Mouse (Mus musculus): Measurements from ENCODE around the gene Kmt5c. TPM values are rescaled to one million over a fixed set of nuclear protein-coding genes. Genes with fewer than 3 reads are reported as not detected.

The Kmt5c gene
- total RNA-seq (2014; rRNA removed), result 36.8 and 59.1 TPM in 2 replicates
- 32.3 and 35.1 TPM in 2 replicates for polyA plus RNA-seq (2015; fragmentation: Nextera tagmentation; extraction: Ambion mirVana)

DNA sequence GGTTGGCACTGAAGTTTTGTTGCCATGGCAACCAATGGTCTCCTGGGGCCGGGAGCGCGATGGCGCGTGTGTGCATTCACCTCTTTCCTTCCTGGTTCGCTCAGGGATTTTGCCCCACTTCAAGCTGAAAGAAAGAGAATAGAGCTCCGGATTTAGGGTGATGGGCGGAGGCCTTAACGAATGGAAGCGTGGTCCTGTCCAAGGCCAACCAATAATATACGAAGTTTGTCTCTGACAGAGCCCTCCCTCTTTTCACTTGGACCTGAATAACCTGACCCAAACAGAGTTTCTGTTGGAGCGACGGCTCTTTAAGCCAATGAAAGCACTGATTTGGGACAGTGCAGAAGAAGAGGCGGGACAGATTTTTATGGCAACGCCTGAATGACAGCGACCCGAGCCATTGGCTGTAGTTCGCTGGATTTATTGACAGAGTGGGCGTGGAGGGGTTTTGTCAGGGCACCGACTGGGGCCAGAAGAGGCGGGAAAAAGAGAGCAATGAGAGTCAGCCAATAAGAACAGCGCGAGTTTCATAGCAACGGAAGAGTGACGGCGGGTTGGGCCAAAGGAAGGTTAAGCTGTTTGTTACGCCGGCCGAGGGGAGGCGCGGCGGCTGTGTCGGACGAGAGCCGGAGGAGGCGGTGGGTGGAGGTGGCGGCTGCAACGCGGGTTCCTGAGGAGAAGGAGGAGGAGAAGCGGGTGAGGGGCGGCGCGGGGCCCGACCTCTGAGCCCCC, at the start of gene Kmt5c:
Gene Kmt5c, plus strand, starts transcription at position 572 of the 732 bp plus-strand sequence.
- Histone ChIP-seq H3K9me3 (ENCODE audit: low read length) (no peaks in the 10 kb centered on the region), H3K4me3 (ENCODE audit: low read depth, low read length) (peak within 1 kb of the TSS; percentile 63), H3K27me3 (ENCODE audit: insufficient read depth, low read length) (no peaks in the 10 kb centered on the region), H3K4me2 (ENCODE audit: low read depth) (peak within 1 kb of the TSS; percentile 71), H3K36me3 (ENCODE audit: insufficient read depth) (0 out of 2 replicates have a peak, but pooled peaks cover 4% of the 10 kb centered on the region), H3K9ac (peak within 1 kb of the TSS; percentile 76), H3K27ac (ENCODE audit: low read depth, low read length) (peak within 1 kb of the TSS; percentile 89), H3K4me1 (ENCODE audit: insufficient read depth) (peaks cover 13% of the 10 kb centered on the region)
- DNase-seq, result peak; percentile 100
- peak; percentile 95 for ATAC-seq
- under 1% methylated on average over 42 of the region's 44 CpGs for WGBS
- peak; percentile 57 for TF ChIP-seq CTCF (IDR thresholded peaks at IDR 0.05; ENCODE audit: low read depth)

DNA sequence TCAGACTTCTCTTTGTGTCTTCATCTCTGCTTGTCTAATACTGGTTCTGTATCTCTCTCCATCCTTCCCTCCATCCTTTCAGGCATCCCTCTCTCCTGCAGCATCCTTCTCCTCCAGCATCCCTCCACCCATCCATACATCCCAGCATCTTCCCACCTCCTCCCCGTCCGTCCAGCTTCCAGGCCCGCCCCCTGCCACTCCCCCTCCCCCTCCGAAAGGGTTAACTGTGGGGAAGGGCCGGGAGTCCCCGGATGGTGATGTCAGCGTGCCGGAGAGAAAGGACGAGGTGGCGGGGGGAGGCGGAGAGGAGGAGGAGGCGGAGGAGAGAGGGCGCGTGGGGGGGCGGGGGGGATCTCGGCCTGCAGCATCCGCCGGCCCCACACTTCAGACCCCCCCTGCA, 49.5 kb upstream of the Kmt5c start, which contains the start of gene Brsk1:
Gene Brsk1, plus strand, starts transcription at position 218 of the 400 bp plus-strand sequence.
- WGBS, result 1% methylated on average over 9 of the region's 18 CpGs
- peak within 1 kb of the TSS; percentile 69 for H3K4me2 ChIP-seq (ENCODE audit: low read depth)
- H3K36me3 ChIP-seq (ENCODE audit: insufficient read depth), result peaks cover 23% of the 10 kb centered on the region
- H3K9me3 ChIP-seq (ENCODE audit: low read length), result no peaks in the 10 kb centered on the region
- DNase-seq, result peak; percentile 95
- peak within 1 kb of the TSS; percentile 100 for H3K4me3 ChIP-seq (ENCODE audit: low read depth, low read length)
- ATAC-seq, result peak; percentile 93
- peak within 1 kb of the TSS; percentile 100 for H3K9ac ChIP-seq
- H3K4me1 ChIP-seq (ENCODE audit: insufficient read depth), result 0 out of 2 replicates have a peak, but pooled peaks cover under 1% of the 10 kb centered on the region
- peak within 1 kb of the TSS; percentile 95 for H3K27ac ChIP-seq (ENCODE audit: low read depth, low read length)
- TF ChIP-seq CTCF (IDR thresholded peaks at IDR 0.05; ENCODE audit: low read depth), result no peak
- no peaks in the 10 kb centered on the region for H3K27me3 ChIP-seq (ENCODE audit: insufficient read depth, low read length)

DNA sequence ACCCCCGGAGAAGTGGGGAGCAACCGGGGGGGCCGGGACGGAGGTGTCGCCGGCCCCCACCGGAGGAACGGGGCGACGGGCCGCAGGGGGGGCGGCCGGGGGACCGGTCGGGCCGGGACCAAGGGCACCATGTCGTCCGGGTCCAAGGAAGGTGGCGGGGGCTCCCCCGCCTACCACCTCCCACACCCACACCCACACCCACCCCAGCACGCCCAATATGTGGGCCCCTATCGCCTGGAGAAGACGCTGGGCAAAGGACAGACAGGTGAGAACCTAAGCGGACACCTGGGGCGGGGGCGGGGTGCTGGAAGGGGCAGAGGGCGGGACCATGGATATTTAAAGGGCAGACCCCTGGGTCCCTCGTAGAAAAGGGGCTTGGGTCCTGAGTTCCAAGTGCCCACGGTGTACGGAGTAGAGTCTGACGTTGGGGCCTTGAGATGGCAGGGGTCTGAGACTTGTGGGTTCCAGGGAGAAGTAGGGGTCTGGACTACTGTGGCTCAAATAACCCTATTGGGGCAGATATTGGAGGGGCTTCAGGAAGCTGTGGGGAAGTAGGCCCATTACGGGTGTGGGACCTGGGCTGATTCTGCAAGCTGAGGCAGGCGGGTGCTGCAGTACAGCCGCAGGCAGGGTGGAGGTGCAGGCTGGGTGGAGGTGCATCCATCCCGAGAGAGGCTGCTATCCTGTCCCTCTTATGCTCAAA, 48.8 kb upstream of the Kmt5c start:
- ATAC-seq (peak; percentile 47), DNase-seq (peak; percentile 47)
- H3K4me2 ChIP-seq (ENCODE audit: low read depth), result peak overlapping the region; percentile 69
- no peak for TF ChIP-seq CTCF (IDR thresholded peaks at IDR 0.05; ENCODE audit: low read depth)
- H3K4me1 ChIP-seq (ENCODE audit: insufficient read depth), result no peaks in the 10 kb centered on the region
- peak overlapping the region; percentile 100 for H3K9ac ChIP-seq
- no peaks in the 10 kb centered on the region for H3K9me3 ChIP-seq (ENCODE audit: low read length)
- 2% methylated on average over 31 of the region's 35 CpGs for WGBS
- no peaks in the 10 kb centered on the region for H3K27me3 ChIP-seq (ENCODE audit: insufficient read depth, low read length)
- peak overlapping the region; percentile 100 for H3K4me3 ChIP-seq (ENCODE audit: low read depth, low read length)
- peaks cover 29% of the 10 kb centered on the region for H3K36me3 ChIP-seq (ENCODE audit: insufficient read depth)
- H3K27ac ChIP-seq (ENCODE audit: low read depth, low read length), result peak overlapping the region; percentile 95

DNA sequence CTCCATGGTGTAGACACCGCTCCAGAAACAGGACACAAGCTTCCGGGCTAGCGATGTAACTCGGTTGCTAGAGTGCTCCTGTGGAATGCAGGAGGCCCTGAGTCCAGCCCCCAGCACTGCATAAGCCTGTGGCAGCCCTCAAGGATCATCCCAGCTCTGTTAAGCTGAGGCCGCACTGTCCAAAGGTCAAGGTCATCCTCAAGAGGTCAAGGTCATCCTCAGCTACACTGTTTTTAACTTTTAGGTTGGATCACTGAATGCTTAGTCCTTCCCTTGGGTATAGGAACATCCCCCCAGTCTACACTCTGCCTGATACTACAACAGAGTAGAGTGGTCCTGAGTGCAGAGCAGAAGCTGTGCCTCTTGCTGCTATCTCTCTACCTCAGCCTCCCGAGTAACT, 46.9 kb upstream of the Kmt5c start:
- 92% methylated on average over 6 of the region's 6 CpGs for WGBS

DNA sequence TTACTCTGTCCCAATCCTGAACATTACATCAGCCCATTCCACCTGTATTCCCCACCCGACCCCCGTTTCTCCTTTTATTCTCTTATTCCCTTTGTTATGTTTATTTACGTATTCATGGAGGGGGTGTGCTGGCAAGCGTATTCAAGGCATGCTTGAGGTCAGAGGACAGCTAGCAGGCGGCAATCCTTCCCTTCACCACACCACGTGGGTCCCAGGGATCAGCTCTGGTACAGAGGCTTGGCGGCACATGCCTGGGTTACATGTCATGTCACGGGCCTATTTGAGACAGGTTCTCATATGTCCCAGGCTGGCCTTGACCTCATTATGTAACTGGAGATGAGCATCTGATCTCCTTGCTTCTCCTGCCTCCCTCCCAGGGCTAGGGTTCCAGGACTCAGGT, 37.6 kb upstream of the Kmt5c start:
- Histone ChIP-seq H3K36me3 (ENCODE audit: insufficient read depth) (peaks cover 85% of the 10 kb centered on the region), H3K27me3 (ENCODE audit: insufficient read depth, low read length) (no peaks in the 10 kb centered on the region), H3K4me1 (ENCODE audit: insufficient read depth) (no peaks in the 10 kb centered on the region), H3K9ac (no peak overlapping the region), H3K4me2 (ENCODE audit: low read depth) (no peak overlapping the region), H3K9me3 (ENCODE audit: low read length) (no peaks in the 10 kb centered on the region), H3K4me3 (ENCODE audit: low read depth, low read length) (no peak overlapping the region), H3K27ac (ENCODE audit: low read depth, low read length) (no peak overlapping the region)
- no peak for ATAC-seq
- DNase-seq, result no peak
- 38% methylated on average over 8 of the region's 8 CpGs for WGBS
- no peak for TF ChIP-seq CTCF (IDR thresholded peaks at IDR 0.05; ENCODE audit: low read depth)

More for the DNA sequence above, 46.9 kb upstream of the Kmt5c start:
- Histone ChIP-seq H3K27me3 (ENCODE audit: insufficient read depth, low read length) (no peaks in the 10 kb centered on the region), H3K4me3 (ENCODE audit: low read depth, low read length) (no peak overlapping the region), H3K9me3 (ENCODE audit: low read length) (no peaks in the 10 kb centered on the region), H3K9ac (no peak overlapping the region), H3K4me1 (ENCODE audit: insufficient read depth) (no peaks in the 10 kb centered on the region), H3K36me3 (ENCODE audit: insufficient read depth) (peaks cover 46% of the 10 kb centered on the region), H3K4me2 (ENCODE audit: low read depth) (no peak overlapping the region), H3K27ac (ENCODE audit: low read depth, low read length) (no peak overlapping the region)
- no peak for DNase-seq
- TF ChIP-seq CTCF (IDR thresholded peaks at IDR 0.05; ENCODE audit: low read depth), result no peak
- ATAC-seq, result no peak

DNA sequence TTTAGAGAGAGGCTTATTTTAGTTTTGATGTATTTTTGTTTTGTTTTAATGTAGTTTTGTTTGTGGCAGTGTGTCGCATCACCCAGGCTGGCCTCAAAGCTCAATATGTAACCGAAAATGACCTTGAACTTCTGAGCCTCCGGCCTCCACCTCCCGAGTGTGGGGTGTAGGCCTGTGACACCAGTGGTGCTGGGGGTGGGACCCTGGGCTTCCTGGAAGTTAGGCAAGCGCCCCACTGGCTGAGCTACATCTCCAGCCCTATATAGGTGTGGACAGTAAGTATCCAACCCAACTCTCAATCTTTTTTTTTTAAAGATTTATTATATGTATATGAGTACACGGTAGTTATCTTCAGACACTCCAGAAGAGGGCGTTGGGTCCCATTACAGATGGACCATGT, 36.7 kb upstream of the Kmt5c start:
- no peaks in the 10 kb centered on the region for H3K27me3 ChIP-seq (ENCODE audit: insufficient read depth, low read length)
- no peak overlapping the region for H3K9ac ChIP-seq
- H3K4me3 ChIP-seq (ENCODE audit: low read depth, low read length), result no peak overlapping the region
- DNase-seq (no peak), ATAC-seq (no peak)
- H3K4me2 ChIP-seq (ENCODE audit: low read depth), result no peak overlapping the region
- WGBS, result 95% methylated on average over 7 of the region's 7 CpGs
- H3K9me3 ChIP-seq (ENCODE audit: low read length), result no peaks in the 10 kb centered on the region
- H3K36me3 ChIP-seq (ENCODE audit: insufficient read depth), result peaks cover 85% of the 10 kb centered on the region
- no peaks in the 10 kb centered on the region for H3K4me1 ChIP-seq (ENCODE audit: insufficient read depth)
- no peak overlapping the region for H3K27ac ChIP-seq (ENCODE audit: low read depth, low read length)
- TF ChIP-seq CTCF (IDR thresholded peaks at IDR 0.05; ENCODE audit: low read depth), result no peak

DNA sequence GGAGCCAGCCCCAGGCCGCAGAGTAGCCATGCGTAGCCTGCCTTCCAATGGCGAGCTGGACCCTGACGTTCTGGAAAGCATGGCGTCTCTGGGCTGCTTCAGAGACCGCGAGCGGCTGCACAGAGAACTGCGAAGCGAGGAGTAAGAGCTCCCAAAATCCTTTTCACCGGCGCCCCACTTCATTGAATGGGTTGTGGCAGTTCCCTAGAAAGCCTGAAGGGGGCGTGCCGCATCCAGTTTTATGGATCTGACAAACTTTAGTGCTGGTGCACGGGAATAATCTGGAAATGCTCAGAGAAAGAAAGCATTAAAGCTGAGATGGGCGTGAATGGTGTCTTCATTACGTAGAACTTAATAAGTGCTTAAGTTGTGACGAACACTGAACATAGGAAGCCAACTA, 34.8 kb upstream of the Kmt5c start:
- Histone ChIP-seq H3K9me3 (ENCODE audit: low read length) (no peaks in the 10 kb centered on the region), H3K27ac (ENCODE audit: low read depth, low read length) (no peak overlapping the region), H3K4me1 (ENCODE audit: insufficient read depth) (no peaks in the 10 kb centered on the region), H3K4me2 (ENCODE audit: low read depth) (no peak overlapping the region), H3K9ac (no peak overlapping the region), H3K36me3 (ENCODE audit: insufficient read depth) (peaks cover 86% of the 10 kb centered on the region), H3K4me3 (ENCODE audit: low read depth, low read length) (no peak overlapping the region), H3K27me3 (ENCODE audit: insufficient read depth, low read length) (no peaks in the 10 kb centered on the region)
- TF ChIP-seq CTCF (IDR thresholded peaks at IDR 0.05; ENCODE audit: low read depth), result peak; percentile 70
- ATAC-seq (0 out of 2 replicates have a peak, but pooled peaks have one; percentile 14), DNase-seq (peak; percentile 66)
- WGBS, result 31% methylated on average over 18 of the region's 18 CpGs
